Mouse (Mus musculus) hindbrain, embryonic 15.5 days (tissue): Measurements from ENCODE around the gene Olfr1396. TPM values are rescaled to one million over a fixed set of nuclear protein-coding genes. Genes with fewer than 3 reads are reported as not detected.

Experiments
- ATAC-seq: fragments of 200-750 bp; cut with Nextera tagmentation; 2 replicates; pipeline ENCODE4 v1.8.0; 2017; ENCODE audit warnings: low read depth, moderate number of reproducible peaks, moderate TSS enrichment; ENCODE audit not compliant: low FRiP score
- H3K27ac ChIP-seq: fragments of 300-500 bp; sonication (generic); replicated peaks from 2 replicates; pipeline ENCODE4 v1.5.1; 2015; ENCODE audit warnings: mild to moderate bottlenecking, inconsistent platforms
- H3K27me3 ChIP-seq: fragments of 300-500 bp; sonication (generic); 2 replicates; pipeline ENCODE4 v1.6.1; 2015; ENCODE audit warnings: control low read depth, inconsistent platforms
- H3K36me3 ChIP-seq: fragments of 300-500 bp; sonication (generic); 2 replicates; pipeline ENCODE4 v1.6.1; 2015; ENCODE audit warnings: control low read depth, inconsistent platforms
- H3K4me1 ChIP-seq: fragments of 300-500 bp; sonication (generic); replicated peaks from 2 replicates; pipeline ENCODE4 v1.6.1; 2015; ENCODE audit warnings: control low read depth, inconsistent platforms
- H3K4me2 ChIP-seq: fragments of 300-500 bp; sonication (generic); 2 replicates; pipeline ENCODE4 v1.6.1; 2015; ENCODE audit warnings: moderate library complexity, mild to moderate bottlenecking, inconsistent platforms
- H3K4me3 ChIP-seq: fragments of 300-500 bp; sonication (generic); 2 replicates; pipeline ENCODE4 v1.5.1; 2015; ENCODE audit warnings: mild to moderate bottlenecking, inconsistent platforms
- H3K9ac ChIP-seq: fragments of 300-500 bp; sonication (generic); 2 replicates; pipeline ENCODE4 v1.6.1; 2015; ENCODE audit warnings: inconsistent platforms
- H3K9me3 ChIP-seq: fragments of 300-500 bp; sonication (generic); 2 replicates; pipeline ENCODE4 v1.6.1; 2016; ENCODE audit warnings: control low read depth, inconsistent platforms
- WGBS: fragments of 180-500 bp; shearing (Covaris S2); methylation state at CpG from one replicate; pipeline ENCODE4 v1.1.7; 2015; 5-methylcytosine and 5-hydroxymethylcytosine counted together
- polyA plus RNA-seq: library from polyadenylated mRNA; unstranded; fragments of >200 nt; fragmentation: Nextera tagmentation; extraction: Ambion mirVana; gene quantifications from 2 replicates; pipeline ENCODE4 v1.2.1, GENCODE M21; 2015

Olfr1396 gene
- polyA plus RNA-seq, 1 experiment from 2014 or later = not detected

GRCm38 (mm10) chr11:49105752-49106151 lies 8.9 kb downstream of the Olfr1396 start:
- Histone ChIP-seq H3K4me2 (no peak overlapping the region), H3K36me3 (no peaks in the 10 kb centered on the region), H3K27ac (no peak overlapping the region), H3K9ac (no peak overlapping the region), H3K4me3 (no peak overlapping the region), H3K27me3 (no peaks in the 10 kb centered on the region), H3K4me1 (no peaks in the 10 kb centered on the region), H3K9me3 (no peaks in the 10 kb centered on the region)
- WGBS = 93% methylated on average over 1 of the region's 1 CpGs
- ATAC-seq = no peak

DNA sequence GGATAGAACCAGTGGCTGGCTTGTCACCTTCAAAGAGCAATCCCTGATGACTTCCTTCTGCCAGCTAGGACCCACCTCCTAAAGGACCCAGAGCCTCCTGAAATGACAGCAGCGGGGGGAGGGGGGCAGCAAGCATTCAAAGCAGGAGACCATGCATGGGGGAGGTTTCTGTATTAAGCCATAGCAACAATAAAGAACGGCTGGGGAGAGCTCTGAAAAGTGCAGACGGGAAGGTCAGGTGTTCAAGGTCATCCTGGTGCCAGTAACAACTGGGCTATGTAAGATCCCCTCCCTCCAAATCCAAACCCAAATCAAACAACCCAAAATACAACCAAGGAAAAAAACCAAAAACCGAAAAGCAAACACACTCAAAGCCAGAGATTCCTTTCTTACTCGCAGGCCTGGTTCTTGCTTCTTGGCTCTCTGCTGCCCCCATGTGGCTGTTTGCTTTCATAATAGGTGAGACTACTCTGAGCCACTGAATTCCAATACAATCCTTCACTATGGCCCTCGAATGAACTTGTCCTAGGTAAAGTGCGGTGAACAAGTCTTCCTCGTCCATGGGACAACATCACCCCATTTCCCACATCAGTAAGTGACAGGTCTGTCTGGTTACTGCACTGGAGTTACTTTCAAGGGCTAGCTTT lies 11.5 kb downstream of the Olfr1396 start:
- H3K4me2 ChIP-seq = 0 out of 2 replicates have a peak overlapping the region, but pooled peaks have one; percentile 13
- WGBS = 16% methylated on average over 8 of the region's 8 CpGs

GRCm38 (mm10) chr11:49101500-49101899 lies 13.2 kb downstream of the Olfr1396 start:
- WGBS = 67% methylated on average over 5 of the region's 5 CpGs
- Histone ChIP-seq H3K36me3 (no peaks in the 10 kb centered on the region), H3K4me2 (no peak overlapping the region), H3K27ac (no peak overlapping the region), H3K4me1 (no peaks in the 10 kb centered on the region), H3K4me3 (no peak overlapping the region), H3K27me3 (no peaks in the 10 kb centered on the region), H3K9me3 (no peaks in the 10 kb centered on the region), H3K9ac (no peak overlapping the region)
- no peak for ATAC-seq

More for the DNA sequence above, 11.5 kb downstream of the Olfr1396 start:
- no peak overlapping the region for H3K9ac ChIP-seq
- no peaks in the 10 kb centered on the region for H3K27me3 ChIP-seq
- H3K4me3 ChIP-seq = no peak overlapping the region
- ATAC-seq = peak; percentile 87; the same call in 1 of the 2 replicates
- H3K36me3 ChIP-seq = no peaks in the 10 kb centered on the region
- no peak overlapping the region for H3K27ac ChIP-seq
- no peaks in the 10 kb centered on the region for H3K9me3 ChIP-seq
- H3K4me1 ChIP-seq = no peaks in the 10 kb centered on the region

GRCm38 (mm10) chr11:49100409-49100808 lies 14.3 kb downstream of the Olfr1396 start:
- no peaks in the 10 kb centered on the region for H3K4me1 ChIP-seq
- H3K9me3 ChIP-seq = no peaks in the 10 kb centered on the region
- no peak overlapping the region for H3K4me2 ChIP-seq
- 91% methylated on average over 3 of the region's 3 CpGs for WGBS
- no peaks in the 10 kb centered on the region for H3K36me3 ChIP-seq
- H3K4me3 ChIP-seq = no peak overlapping the region
- no peak overlapping the region for H3K9ac ChIP-seq
- H3K27me3 ChIP-seq = no peaks in the 10 kb centered on the region
- ATAC-seq = no peak
- H3K27ac ChIP-seq = no peak overlapping the region

DNA sequence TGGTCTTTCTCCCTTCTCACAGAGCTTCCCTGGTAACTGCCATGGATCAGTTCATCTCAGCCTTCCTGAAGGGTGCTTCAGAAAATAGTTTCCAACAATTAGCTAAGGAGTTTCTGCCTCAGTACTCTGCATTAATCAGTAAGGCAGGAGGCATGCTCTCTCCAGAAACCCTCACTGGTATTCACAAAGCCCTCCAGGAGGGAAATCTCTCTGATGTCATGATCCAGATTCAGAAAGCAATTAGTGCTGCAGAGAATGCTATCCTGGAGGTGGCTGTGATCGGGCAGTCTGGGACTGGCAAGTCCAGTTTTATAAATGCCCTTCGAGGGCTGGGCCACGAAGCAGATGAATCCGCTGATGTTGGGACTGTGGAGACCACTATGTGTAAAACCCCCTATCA lies 19.3 kb downstream of the Olfr1396 start:
- ATAC-seq = no peak
- Histone ChIP-seq H3K4me1 (no peaks in the 10 kb centered on the region), H3K4me2 (no peak overlapping the region), H3K9me3 (no peaks in the 10 kb centered on the region), H3K4me3 (no peak overlapping the region), H3K9ac (no peak overlapping the region), H3K27ac (no peak overlapping the region), H3K36me3 (no peaks in the 10 kb centered on the region), H3K27me3 (no peaks in the 10 kb centered on the region)
- 81% methylated on average over 4 of the region's 4 CpGs for WGBS

- 89% methylated on average over 6 of the region's 6 CpGs for WGBS
- no peaks in the 10 kb centered on the region for H3K27me3 ChIP-seq
- H3K9me3 ChIP-seq = no peaks in the 10 kb centered on the region
Measured at GRCm38 (mm10) chr11:49093861-49094660, 20.6 kb downstream of the Olfr1396 start.

DNA sequence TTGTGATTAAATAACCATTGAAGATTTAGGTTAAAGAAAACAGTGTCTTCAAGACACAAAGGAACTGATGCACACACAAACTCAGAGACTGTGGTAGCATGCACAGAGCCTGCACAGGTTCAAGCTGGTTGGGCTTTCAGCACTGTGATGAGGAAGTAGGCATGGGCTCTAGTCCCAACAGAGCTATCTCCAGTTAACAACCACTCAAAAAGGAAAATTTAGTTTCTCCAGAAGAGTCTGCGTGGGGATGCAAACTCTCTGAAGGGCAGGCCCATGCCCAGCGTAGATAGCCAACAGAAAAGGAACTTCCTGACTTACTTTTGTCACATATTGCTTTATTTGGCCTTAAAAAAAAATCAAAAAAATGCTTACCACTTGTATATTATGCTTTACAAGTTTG lies 21.9 kb downstream of the Olfr1396 start:
- Histone ChIP-seq H3K36me3 (no peaks in the 10 kb centered on the region), H3K4me1 (no peaks in the 10 kb centered on the region), H3K9ac (no peak overlapping the region), H3K27ac (no peak overlapping the region), H3K4me2 (no peak overlapping the region), H3K27me3 (no peaks in the 10 kb centered on the region), H3K4me3 (no peak overlapping the region), H3K9me3 (no peaks in the 10 kb centered on the region)
- no peak for ATAC-seq
- WGBS = 99% methylated on average over 2 of the region's 2 CpGs

More at GRCm38 (mm10) chr11:49093861-49094660, 20.6 kb downstream of the Olfr1396 start:
- no peaks in the 10 kb centered on the region for H3K36me3 ChIP-seq
- no peak for ATAC-seq
- no peak overlapping the region for H3K4me3 ChIP-seq
- no peak overlapping the region for H3K27ac ChIP-seq
- no peak overlapping the region for H3K9ac ChIP-seq
- no peaks in the 10 kb centered on the region for H3K4me1 ChIP-seq
- H3K4me2 ChIP-seq = no peak overlapping the region

DNA sequence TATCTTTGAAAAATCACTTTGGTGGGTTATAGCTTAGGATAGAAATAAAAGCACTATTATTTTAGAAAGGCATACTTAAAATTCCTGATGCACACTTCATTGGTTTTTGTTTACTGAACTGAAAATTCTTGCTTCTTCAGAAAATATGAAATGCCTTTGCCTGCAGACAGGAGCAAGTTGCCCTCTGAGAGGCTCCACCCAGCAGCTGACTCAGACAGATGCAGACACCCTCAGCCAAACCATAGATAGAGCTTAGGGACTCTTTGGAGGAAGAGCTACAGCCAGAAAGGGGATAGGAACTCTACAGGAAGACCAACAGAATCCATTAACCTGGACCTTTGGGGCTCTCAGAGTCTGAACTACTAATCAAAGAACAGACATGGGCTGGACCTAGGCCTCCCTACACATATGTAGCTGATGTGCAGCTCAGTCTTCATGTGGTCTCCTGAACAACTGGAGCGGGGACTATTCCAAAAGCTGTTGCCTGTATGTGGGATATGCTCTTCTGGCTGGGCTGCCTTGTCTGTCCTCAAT lies 22.6 kb downstream of the Olfr1396 start:
- H3K9ac ChIP-seq = no peak overlapping the region
- H3K9me3 ChIP-seq = no peaks in the 10 kb centered on the region
- WGBS = 94% methylated on average over 1 of the region's 1 CpGs
- ATAC-seq = no peak
- H3K4me2 ChIP-seq = no peak overlapping the region
- no peak overlapping the region for H3K4me3 ChIP-seq
- H3K27ac ChIP-seq = no peak overlapping the region
- H3K36me3 ChIP-seq = no peaks in the 10 kb centered on the region
- no peaks in the 10 kb centered on the region for H3K4me1 ChIP-seq
- no peaks in the 10 kb centered on the region for H3K27me3 ChIP-seq

DNA sequence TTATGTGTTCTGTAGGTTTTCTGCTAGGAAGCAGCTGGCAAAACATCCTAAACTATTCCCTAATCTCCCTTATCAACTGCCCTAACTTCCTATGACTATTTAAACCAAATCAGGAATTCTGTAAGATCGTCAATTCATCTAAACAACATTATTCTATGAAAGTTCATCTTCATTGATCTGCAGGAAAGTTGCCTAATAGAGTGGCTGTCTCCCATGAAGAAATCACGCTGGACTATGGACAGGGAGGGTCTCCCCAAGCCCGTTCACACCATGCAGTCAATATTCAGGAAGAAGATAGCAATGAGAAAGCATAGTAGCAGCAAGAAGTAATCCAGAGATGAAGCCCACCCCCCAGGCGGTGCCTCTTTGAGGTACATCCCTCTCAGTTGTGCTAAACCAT lies 23.5 kb downstream of the Olfr1396 start:
- no peak overlapping the region for H3K9ac ChIP-seq
- no peaks in the 10 kb centered on the region for H3K27me3 ChIP-seq
- no peaks in the 10 kb centered on the region for H3K36me3 ChIP-seq
- no peaks in the 10 kb centered on the region for H3K9me3 ChIP-seq
- no peak overlapping the region for H3K4me2 ChIP-seq
- 86% methylated on average over 4 of the region's 4 CpGs for WGBS
- H3K4me1 ChIP-seq = no peaks in the 10 kb centered on the region
- H3K27ac ChIP-seq = no peak overlapping the region
- no peak overlapping the region for H3K4me3 ChIP-seq
- no peak for ATAC-seq

DNA sequence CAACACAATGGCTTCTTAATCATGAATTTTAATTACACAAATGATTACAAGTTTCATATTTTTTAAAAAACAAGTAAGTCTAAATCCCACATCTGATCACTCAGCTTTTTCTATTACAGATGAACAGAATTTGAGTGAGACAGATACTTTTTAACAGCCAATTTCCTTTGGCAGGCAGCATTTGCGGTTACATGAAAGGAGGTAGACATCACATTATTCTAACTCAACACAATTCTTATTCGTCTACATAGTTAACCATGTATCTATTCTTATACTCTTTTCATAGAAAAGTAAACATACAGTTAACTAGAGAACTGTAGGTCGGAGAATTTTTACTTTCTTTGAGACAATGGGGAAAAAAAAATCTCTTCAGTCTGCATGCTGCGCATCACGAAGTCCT lies 24.1 kb downstream of the Olfr1396 start:
- Histone ChIP-seq H3K27ac (no peak overlapping the region), H3K4me2 (no peak overlapping the region), H3K27me3 (no peaks in the 10 kb centered on the region), H3K9me3 (no peaks in the 10 kb centered on the region), H3K4me3 (no peak overlapping the region), H3K36me3 (no peaks in the 10 kb centered on the region), H3K9ac (no peak overlapping the region), H3K4me1 (no peaks in the 10 kb centered on the region)
- 91% methylated on average over 5 of the region's 5 CpGs for WGBS
- ATAC-seq = no peak

DNA sequence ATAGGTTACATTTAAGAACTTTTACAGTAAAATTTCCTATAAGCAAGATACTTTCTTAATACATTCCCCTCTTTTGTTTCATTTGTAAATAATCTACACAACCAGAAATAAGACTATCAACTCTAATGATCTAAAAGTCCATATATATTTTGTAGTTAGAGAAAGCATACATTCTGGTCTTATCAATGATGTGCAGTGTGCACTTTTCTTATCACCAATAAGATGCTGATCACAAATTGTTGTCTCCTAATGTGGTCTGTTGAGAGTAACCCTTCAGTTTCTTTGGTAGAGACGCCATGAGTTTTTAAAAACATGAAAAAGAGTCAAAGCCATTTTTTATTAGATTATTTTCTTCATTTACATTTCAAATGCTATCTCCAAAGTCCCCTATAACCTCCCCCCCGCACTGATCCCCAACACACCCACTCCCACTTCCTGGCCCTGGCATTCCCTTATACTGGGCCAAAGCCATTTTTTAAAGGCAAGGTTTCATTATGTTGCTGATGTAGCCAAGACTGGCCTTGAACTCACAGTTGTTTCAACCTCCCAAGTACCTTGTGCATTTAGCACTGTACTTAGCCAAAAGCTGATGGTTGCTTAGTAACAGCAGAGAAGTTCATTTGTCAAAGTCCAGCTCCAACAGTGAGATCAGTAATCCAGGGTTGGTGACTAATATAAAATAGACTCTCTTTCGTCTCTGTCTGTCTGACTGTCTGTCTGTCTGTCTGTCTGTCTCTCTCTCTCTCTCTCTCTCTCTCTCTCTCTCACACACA lies 24.8 kb downstream of the Olfr1396 start:
- H3K4me3 ChIP-seq = no peak overlapping the region
- H3K27me3 ChIP-seq = no peaks in the 10 kb centered on the region
- H3K9ac ChIP-seq = no peak overlapping the region
- no peaks in the 10 kb centered on the region for H3K36me3 ChIP-seq
- 85% methylated on average over 3 of the region's 3 CpGs for WGBS
- no peaks in the 10 kb centered on the region for H3K9me3 ChIP-seq
- no peaks in the 10 kb centered on the region for H3K4me1 ChIP-seq
- H3K4me2 ChIP-seq = no peak overlapping the region
- H3K27ac ChIP-seq = no peak overlapping the region
- no peak for ATAC-seq
